Mouse (Mus musculus) lung, postnatal 10 days (tissue): Measurements from ENCODE around the gene Casp8ap2.
A peak's percentile ranks its signal among the peaks of the same experiment; 100 is the strongest.

Experiments
- DNase-seq: peaks from one replicate; pipeline ENCODE4 v3.0.0; 2021

Casp8ap2 gene

GRCm38 (mm10) chr4:32615034-32615881, at the start of gene Casp8ap2:
TSS of gene Casp8ap2 (plus strand) at chr4:32615451.
- peak; percentile 100 for DNase-seq

DNA sequence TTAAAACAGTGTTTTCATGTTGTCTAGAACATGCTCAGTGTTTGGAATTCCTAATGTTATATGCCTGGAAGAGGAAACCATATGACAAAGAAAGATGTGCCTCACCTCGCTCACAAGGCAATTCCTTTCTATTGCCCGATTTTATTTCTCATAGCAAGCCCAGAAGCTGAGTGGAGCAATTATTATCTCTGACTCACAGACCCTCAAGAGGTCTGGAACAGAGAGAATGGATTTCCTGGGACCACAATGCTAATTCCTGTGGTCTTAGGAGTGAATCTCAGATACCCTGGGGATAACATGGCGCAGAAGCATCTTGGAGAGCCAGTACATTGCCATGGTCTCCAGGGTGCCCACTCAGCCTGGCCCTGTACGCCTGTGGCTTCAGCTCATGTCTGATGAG, 46.2 kb upstream of the Casp8ap2 start:
- DNase-seq = no peak

- DNase-seq = peak; percentile 41
These were observed 45.0 kb upstream of the Casp8ap2 start for GRCm38 (mm10) chr4:32569995-32570938.

- DNase-seq = no peak
These were observed 44.3 kb upstream of the Casp8ap2 start for GRCm38 (mm10) chr4:32570939-32571317.

DNA sequence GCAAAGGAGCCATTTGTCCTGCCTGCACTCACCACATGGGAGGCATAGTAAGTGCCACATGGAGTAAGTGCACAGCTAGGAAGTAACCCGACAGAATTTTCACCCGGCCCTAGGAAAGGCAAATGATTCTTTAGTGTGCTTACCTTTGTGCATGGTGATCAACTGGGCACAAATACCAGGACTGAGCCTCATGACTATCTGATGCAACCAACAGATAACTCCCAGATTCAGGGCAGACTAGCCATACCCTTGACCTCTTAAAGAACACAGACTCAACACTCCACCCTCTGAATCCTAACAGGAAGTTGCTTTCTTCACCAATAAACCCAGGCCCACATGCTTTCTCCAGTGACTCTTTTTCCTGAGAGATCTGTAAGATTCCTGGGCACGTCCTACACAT, 43.8 kb upstream of the Casp8ap2 start:
- DNase-seq = no peak

GRCm38 (mm10) chr4:32572118-32572517, 43.1 kb upstream of the Casp8ap2 start:
- peak; percentile 63 for DNase-seq

GRCm38 (mm10) chr4:32573586-32573985, 41.7 kb upstream of the Casp8ap2 start:
- no peak for DNase-seq

DNA sequence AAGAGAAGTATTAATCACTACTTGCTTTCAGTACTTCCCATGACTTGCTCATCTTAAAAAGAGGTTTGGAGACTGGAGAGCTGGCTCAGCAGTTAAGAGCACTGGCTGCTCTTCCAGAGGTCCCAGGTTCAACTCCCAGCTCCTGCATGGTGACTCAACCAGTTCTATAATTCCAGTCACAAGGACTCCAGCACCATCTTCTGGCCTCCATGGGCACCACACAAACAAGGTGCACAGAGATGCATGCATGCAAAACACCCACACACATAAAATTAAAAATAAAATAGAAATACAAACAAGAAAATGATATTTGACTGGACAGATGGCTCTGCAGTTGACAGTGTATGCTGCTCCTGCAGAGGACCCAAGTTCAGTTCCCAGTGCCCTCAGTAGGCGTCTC, 40.6 kb upstream of the Casp8ap2 start:
- DNase-seq = no peak

GRCm38 (mm10) chr4:32575165-32575564, 40.1 kb upstream of the Casp8ap2 start:
- peak; percentile 23 for DNase-seq

GRCm38 (mm10) chr4:32579850-32580249, 35.4 kb upstream of the Casp8ap2 start:
- DNase-seq = no peak

DNA sequence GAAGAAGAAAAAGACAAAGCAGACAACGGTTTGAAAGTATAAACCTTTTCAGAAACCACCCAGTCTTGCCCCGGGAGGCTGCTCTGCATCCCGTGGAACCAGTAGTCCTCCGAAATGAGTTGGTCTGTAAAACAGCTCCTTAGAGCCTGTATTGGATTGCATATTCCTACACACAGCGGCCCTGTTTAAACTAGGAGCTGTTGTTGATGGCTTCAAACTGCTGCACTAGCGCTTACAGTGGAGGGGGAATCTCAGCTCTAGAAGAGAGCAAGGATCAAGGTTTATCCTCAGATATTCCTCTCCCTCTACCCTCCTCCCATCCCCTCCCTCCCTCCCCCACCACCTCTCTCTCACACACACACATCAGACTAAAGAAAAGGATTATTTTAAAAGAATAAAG, 31.1 kb upstream of the Casp8ap2 start:
- no peak for DNase-seq

- peak; percentile 57 for DNase-seq
These were observed 28.7 kb upstream of the Casp8ap2 start for GRCm38 (mm10) chr4:32586596-32586995.

- DNase-seq = no peak
These were observed 27.7 kb upstream of the Casp8ap2 start for GRCm38 (mm10) chr4:32587543-32587942.

GRCm38 (mm10) chr4:32588237-32588636, 27.0 kb upstream of the Casp8ap2 start:
- DNase-seq = no peak

GRCm38 (mm10) chr4:32601135-32601534, 14.1 kb upstream of the Casp8ap2 start:
- peak; percentile 74 for DNase-seq

- DNase-seq = no peak
These were observed 12.6 kb upstream of the Casp8ap2 start, which contains the start of gene Gja10 for GRCm38 (mm10) chr4:32602660-32603059. TSS of gene Gja10 (minus strand) at chr4:32602760.

DNA sequence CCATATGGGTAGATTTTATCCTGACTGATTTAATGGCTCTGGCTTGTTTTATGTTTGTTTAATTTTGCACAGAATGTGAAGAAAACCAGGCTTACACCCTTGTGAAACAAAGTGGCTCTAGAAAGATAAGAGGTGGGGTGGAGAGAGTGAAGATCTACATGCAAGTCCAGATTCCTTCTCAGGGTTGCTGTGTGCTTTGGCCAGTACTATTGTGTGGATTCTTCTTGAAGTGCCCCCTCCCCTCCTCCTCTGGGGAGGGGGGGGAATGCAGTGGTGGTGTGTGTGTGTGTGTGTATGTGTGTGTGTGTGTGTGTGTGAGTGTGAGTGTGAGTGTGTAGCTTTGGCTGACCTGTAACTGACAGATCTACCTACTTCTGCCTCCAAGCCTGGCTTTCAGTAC, 6.4 kb downstream of the Casp8ap2 start:
- peak; percentile 28 for DNase-seq

DNA sequence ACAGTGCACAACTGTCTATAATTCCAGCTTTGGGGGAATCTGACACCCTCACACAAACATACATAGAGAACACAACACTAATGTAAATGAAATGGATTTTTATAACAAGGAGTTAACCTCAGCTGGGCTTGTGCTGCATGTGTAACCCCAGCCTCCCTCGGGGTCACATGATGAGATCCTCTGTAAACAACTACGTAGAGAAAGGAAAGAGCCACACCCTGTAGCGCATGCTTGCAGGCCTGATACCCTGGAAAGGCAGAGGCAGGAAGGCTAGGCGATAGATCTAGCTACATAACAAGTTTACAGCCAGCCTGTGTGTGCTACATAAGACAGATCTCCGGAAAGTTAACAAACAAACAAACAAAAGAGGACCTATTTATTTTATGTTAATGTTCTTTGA, 36.4 kb downstream of the Casp8ap2 start:
- peak; percentile 12 for DNase-seq

- no peak for DNase-seq
These were observed 41.1 kb downstream of the Casp8ap2 start for GRCm38 (mm10) chr4:32656146-32656904.

DNA sequence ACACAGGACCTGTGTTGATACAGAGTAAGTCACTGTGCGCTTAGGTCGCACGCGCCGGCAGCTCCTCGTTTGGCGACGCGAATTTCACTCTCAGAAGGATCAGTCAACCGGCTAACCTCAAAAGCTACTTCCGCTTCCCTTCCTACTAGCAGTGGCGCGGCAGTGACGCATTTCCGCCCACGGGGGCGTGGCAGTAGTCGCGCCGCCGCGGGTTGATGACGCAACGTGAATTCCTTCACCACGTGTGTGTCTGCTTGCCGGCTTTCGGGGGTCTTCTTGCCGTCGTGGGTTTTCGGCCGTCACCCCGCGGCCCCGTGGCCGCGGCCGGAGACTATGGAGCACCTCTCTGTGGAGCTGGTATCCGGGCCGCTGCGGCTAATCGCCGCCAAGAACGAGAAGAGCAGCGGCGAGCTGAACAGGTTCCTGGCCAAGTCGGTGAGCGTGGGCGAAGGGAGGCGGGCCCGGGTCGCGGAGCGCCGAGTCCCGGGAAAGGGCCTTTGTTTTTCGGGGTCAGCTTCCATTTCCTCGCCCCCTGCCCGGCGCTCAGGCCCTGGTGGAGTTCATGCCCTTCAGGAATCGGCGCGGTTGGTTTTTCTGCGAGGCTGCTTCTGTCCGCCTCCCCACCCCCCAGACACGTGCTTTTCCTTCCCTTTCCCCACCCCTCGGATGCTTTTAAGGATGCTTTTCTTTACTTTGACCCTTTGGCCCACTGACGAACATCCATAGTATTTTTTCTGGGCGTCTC, 41.8 kb downstream of the Casp8ap2 start, which contains the start of gene Mdn1:
Mdn1 (plus strand) TSS at position 202 of the 745 bp plus-strand sequence.
- DNase-seq = peak; percentile 96

GRCm38 (mm10) chr4:32665843-32666242, 50.6 kb downstream of the Casp8ap2 start:
- DNase-seq = no peak

DNA sequence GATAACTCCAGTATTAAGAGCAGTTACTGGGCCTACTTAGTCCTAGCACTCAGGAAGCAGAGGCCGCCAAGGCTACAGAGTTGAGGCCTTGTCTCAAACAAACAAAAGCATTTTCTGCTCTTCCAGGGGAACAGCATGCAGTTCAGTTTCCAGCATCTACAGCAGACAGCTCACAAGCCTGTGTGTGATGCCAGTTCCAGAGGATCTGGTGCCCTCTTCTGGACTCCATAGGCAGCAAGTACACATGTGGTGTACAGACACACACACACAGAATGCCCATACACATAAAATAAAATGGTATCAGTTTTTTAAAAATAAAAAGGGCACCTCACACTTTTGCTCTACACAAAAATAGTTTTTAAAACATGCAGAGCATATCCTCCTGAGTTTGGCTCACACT, 53.0 kb downstream of the Casp8ap2 start:
- no peak for DNase-seq
